Mouse (Mus musculus) G1E (cell line): ENCODE data around the gene Akap13.

Experiments used
- CTCF ChIP-seq: IDR thresholded peaks from 2 replicates; pipeline ENCODE4 v1.5.1; 2012; ENCODE audit warnings: low read depth, low read length, inconsistent platforms, mixed read lengths
- GATA1 ChIP-seq: IDR thresholded peaks from 2 replicates; pipeline ENCODE4 v1.6.1; 2012; ENCODE audit warnings: borderline replicate concordance, low read length, inconsistent platforms, mixed read lengths
- POLR2AphosphoS5 ChIP-seq: IDR thresholded peaks from 2 replicates; pipeline ENCODE4 v1.6.1; 2012; ENCODE audit warnings: low read depth, low read length, inconsistent platforms; ENCODE audit not compliant: insufficient replicate concordance
- TAL1 ChIP-seq: conservative IDR thresholded peaks from 2 replicates; pipeline ENCODE4 v1.6.1; 2012; ENCODE audit warnings: low read depth, low read length, inconsistent platforms, mixed read lengths

DNA sequence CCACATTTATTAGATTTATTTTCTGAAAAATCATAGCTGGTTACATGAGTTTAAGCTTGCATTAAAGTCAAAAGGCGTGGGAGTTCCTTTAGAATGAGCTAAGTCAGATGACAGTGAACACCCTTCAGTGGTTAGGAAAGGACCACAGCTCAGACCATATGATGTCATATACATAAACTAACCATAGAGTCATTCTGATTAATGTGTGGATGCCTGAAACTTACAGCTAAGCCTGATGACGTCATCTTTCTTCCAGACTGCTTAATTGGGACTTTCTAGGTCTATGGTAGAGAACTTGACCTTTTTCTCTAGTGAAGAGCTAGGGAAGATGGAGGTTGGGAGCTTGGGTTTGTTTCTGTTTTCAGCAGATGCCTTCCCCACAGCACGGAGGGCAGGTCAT, 211.6 kb downstream of the Akap13 start:
- TF ChIP-seq CTCF (no peak), POLR2AphosphoS5 (no peak), GATA1 (no peak), TAL1 (no peak)
